Mouse (Mus musculus): Measurements from ENCODE around the gene Hs3st3a1.

The Hs3st3a1 gene

DNA sequence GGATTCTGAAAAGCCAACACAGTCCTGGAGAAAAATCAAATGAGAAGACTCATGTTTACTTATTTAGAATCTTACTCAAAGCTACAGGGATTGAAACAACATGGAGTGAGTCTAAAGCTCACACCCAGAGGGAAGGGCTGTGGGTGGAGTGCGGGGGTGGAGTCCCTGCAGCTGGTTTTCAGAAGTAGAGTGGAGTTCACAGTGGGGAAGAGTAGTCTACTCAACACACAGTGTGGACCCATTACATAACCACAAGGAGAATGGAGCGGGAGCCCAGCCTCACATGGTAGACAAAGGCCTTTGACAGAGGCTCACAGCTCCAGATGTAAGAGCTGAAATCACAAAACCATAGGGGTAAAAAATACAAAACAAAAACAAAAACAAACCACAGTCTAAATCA, 123.2 kb downstream of the Hs3st3a1 start:
- no peak for DNase-seq (ENCODE audit: low read depth, low spot score)

DNA sequence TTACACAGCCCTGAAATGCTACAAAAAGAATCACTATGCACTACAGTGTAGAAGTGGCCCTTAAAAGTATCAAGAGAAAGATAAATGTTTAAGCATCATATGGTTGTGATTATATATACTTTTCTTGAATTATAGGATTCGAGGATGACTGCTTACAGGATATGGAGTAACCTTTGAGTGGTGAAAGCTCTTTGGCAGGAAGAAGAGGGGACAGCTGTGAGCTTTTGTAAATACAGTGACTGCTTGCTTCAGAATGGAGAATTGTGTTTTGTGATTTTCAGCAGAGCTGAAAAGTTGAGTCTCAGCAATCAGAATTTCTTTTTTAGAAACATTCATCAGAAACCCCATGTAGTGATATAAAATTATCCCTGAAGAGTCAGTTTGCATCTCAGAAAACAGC, 124.3 kb downstream of the Hs3st3a1 start:
- DNase-seq (ENCODE audit: low read depth, low spot score): no peak

GRCm38 (mm10) chr11:64560471-64560870, 125.3 kb downstream of the Hs3st3a1 start:
- DNase-seq (ENCODE audit: low read depth, low spot score): no peak

DNA sequence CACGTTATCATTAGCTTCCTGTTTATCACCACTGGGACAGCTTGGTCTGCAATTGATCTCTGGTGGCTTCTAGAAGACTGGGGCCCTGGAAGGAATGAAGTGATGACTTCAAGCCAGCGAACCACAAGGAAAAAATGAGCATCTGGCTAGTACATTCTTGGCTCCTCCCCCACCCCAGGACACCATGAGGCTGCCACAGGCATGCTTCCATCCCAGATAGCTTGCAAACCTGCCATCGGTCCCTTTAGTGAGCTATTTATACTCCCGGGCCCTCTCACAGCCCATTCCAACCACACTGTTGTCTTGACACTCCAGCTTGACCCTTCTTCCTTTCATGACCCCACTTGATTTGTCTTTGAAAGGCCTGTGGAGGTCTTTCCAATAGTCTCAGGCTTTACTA, 127.6 kb downstream of the Hs3st3a1 start:
- DNase-seq (ENCODE audit: low read depth, low spot score): no peak
